Mouse (Mus musculus): Measurements from ENCODE around the gene Usp30.

The Usp30 gene

GRCm38 (mm10) chr5:114127374-114128349, 62.4 kb downstream of the Usp30 start, which contains the start of gene Alkbh2:
Alkbh2 (minus strand) TSS chr5:114128218.
- peak; percentile 83 for DNase-seq (ENCODE audit: low spot score)

DNA sequence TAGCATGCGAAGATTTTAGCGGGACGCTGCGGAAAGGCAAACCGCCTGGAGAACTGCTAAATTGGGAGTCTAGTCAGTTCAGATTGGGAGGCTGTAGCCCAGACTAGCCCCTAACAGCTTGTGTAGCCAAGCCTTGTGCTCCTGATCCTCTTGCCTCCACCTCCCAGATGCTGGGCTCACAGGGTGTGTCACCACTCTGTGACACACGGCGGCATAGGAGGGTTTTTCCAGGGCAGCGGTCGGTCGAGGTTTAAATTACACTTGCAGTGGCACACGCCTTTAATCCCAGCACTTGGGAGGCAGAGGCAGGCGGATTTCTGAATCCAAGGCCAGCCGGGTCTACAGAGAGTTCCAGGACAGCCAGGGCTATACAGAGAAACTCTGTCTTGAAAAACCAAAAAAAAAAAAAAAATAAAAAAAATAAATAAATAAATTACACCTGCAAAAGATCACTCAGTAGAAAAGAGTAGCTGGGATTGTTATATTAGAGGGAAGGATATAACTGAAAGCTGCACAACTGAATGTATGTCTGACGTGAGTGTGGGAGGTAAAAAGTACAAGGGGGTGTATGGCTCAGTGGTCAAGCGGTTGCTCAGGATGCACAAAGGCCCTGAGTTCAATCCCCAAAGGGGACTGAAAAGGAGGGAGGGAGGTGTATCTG, 64.4 kb downstream of the Usp30 start:
- DNase-seq (ENCODE audit: low spot score): no peak

GRCm38 (mm10) chr5:114130211-114130605, 64.9 kb downstream of the Usp30 start, which contains the start of gene Ung:
Ung (plus strand) TSS chr5:114130386.
- peak; percentile 65 for DNase-seq (ENCODE audit: low spot score)

DNA sequence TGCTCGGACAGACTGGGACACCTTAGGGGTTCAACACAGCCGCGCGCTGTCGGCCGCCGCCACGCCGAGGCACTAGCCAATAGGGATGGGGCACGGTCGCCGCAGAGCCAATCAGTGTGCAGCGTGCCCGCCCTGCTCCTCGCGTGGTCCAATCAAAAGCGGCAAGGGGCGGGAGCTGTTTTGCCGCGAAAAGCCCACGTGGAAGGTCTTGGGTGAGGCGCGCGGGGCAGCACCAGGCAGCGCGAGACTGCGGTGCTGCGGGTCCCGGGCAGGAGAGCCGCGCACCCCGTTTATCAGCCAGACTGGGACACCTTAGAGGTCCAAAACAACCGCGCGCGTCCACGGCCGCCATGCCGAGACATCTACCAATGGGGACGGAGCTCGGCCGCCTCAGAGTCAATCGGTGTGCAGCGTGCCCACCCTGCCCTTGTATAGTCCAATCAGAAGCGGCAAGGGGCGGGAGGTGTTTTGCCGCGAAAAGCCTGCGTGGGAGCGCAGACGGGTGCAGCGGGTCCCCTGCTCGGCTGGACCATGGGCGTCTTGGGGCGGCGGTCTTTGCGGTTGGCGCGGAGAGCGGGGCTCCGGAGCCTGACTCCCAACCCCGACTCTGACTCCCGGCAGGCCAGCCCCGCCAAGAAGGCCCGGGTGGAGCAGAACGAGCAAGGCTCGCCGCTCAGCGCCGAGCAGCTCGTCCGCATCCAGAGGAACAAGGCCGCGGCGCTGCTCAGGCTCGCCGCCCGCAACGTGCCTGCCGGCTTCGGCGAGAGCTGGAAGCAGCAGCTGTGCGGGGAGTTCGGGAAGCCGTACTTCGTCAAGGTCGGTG, 65.6 kb downstream of the Usp30 start:
- DNase-seq (ENCODE audit: low spot score): peak; percentile 92

DNA sequence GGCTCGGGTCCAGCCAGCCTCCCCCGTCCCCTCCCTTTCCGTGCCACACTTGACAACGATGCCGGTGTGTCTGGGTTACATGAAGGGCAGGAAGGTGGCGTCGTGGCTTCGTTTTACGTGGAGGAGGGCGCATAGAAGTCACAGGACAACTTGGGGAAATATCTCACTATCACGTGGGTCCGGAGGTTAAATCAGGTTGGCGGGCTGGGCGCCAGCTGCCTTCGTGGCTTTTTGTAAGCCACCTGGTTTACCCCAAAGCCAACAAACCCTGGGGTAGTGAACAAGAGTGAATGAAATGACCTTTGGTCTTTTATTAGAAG, 66.2 kb downstream of the Usp30 start:
- DNase-seq (ENCODE audit: low spot score): peak; percentile 65

- no peak for DNase-seq (ENCODE audit: low spot score)
Measured at GRCm38 (mm10) chr5:114132841-114133240, 67.6 kb downstream of the Usp30 start.

GRCm38 (mm10) chr5:114134091-114134534, 68.9 kb downstream of the Usp30 start:
- peak; percentile 78 for DNase-seq (ENCODE audit: low spot score)

- DNase-seq (ENCODE audit: low spot score): no peak
Measured at GRCm38 (mm10) chr5:114135516-114135915, 70.3 kb downstream of the Usp30 start.

- peak; percentile 43 for DNase-seq (ENCODE audit: low spot score)
Measured at GRCm38 (mm10) chr5:114137481-114138276, 72.4 kb downstream of the Usp30 start.

GRCm38 (mm10) chr5:114138277-114139164, 73.3 kb downstream of the Usp30 start:
- DNase-seq (ENCODE audit: low spot score): peak; percentile 42

DNA sequence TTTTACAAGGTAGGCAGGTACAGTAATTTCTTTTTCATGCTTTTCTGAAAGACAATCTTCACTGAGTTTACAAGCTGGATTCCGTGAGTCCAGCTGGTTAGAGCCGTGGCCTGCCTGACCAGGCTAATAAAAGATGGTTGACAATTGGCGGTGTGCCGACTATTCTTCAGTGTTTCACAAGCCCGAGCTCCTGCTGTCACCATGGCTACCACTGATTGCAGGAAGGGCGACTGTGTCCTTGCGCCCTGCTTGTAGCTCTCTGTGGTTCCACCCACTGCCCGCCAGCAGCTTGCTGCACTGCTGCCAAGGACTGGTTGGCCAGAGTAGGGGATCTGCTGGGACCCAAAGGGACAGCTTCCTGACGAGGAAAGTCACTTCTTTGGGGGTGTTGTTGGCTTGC, 73.9 kb downstream of the Usp30 start:
- DNase-seq (ENCODE audit: low spot score): peak; percentile 82

GRCm38 (mm10) chr5:114146028-114146888, 81.0 kb downstream of the Usp30 start, which contains the start of gene Acacb:
Acacb (plus strand) TSS chr5:114146535.
- DNase-seq (ENCODE audit: low spot score): no peak

DNA sequence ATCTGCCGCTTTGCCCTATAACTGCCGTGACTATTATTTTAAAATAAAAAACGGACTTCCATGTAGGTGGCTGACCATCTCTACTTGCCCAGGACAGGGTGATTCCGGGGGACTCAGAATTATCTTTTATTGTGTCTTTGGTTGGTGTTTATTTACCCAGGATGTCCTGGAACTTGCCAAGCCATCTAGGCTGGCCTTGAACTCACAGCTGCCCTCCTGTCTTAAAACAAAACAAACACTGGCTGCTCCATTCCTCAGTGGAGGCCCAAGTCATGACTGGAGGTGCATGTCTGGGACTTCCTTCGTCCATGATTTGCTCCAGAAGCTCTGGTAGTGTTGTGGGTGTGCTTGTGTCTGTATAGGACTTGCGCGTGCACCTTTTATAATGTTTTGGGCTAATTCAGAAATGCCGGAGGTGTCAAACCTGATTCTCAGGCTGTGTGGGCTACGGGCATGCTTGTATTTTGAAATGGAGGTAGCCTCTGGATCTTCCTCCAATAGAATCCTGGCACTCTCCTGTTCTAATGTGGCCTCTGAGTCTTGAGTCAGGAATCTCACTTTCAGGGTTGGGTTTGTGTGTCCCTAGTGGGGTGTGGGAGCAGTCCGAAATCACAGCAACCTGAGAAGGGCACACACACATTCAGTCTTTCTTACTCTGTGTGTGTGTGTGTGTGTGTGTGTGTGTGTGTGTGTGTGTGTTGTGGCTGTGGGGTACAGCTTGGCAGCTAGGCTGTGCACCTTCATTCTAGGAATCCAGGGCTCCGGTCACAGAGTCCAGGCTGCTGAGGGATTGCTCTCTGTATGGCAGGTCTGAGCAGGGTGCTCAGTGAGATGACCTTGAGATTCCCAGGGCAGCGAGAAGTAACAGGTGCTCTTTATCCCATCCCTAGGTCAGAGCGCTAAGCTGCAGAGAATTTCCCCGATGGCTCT, 82.0 kb downstream of the Usp30 start:
- DNase-seq (ENCODE audit: low spot score): peak; percentile 45

DNA sequence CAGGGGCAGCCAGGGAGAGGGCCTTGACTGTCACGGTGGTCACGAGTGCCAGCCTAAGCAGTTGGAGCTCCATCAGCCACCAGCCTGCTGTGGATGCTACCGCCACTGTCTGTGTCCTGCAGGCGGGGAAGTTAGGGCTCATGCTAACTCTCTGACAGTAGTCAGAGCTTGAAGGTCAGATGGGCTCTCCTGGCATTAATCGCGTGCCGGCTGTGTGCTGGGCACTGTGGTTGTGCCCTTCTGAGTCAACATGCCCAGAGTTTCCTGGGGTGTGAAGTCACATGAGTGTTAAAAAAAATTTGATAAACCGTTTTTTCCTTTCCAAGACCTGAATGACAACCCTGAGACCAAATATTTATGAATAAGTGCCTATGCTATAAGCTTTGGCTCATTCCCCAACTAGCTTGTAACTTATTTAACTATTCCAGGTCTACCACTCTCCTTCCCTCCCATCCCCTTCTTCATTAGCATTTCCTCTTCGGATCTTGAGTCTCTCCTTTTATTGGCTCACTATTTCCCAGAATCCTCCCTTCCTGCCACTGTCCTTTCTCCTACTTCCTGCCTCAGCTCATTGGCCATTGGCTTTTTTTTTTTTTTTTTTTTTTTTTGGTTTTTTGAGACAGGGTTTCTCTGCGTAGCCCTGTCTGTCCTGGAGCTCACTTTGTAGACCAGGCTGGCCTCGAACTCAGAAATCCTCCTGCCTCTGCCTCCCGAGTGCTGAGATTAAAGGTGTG, 87.3 kb downstream of the Usp30 start:
- no peak for DNase-seq (ENCODE audit: low spot score)

DNA sequence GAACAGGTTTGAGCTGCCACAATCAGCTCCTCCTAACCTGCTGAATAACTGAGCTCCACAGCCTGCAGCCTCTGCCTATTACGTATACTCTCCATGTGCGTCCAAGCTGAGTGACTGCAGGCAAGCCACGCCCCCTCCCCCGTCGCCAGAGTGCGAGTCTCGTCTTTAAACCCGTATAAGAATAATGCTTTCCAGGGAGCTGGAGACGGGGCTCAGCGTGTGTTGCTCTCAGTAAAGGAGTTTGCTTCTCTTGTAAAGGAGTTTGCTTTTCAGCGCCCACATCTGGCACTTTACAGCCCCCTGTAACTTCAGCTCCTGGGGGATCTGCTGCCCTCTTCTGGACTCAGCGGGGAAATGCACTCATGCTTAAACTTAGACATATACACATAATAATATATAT, 88.2 kb downstream of the Usp30 start:
- DNase-seq (ENCODE audit: low spot score): no peak

DNA sequence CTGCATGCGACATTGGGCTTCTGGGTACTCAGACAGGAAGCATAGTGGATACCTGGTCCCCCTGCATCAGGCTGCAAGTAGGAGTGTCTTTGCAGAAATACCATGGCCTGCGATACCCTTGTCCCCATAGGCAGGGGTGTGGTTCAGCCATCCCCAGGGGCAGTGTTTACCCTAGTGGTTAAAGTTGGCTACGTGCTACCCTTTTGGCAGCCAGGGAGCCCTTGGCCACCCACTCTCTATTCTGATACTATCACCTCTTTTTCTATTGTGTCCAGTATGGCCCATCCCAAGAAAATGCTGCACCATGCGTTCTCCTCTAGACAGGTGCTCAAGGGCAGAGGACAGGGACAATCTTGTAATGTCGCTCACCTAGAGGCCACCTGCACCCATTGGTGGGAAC, 89.5 kb downstream of the Usp30 start:
- DNase-seq (ENCODE audit: low spot score): no peak

GRCm38 (mm10) chr5:114155168-114155933, 90.1 kb downstream of the Usp30 start:
- DNase-seq (ENCODE audit: low spot score): no peak
